Mouse (Mus musculus): ENCODE measurements around the gene Tmem132a. TPM values are rescaled to one million over a fixed set of nuclear protein-coding genes. Genes with fewer than 3 reads are reported as not detected.

The Tmem132a gene
- total RNA-seq, 2 experiments from 2014 or later = 0.11 to 0.70 TPM

Other genes with a start within 250 kb of the Tmem132a start
- 0.23 TPM in 1 of 2 replicates, not detected in the other for gene Vwce, start 235.7 kb downstream of the Tmem132a start, total RNA-seq (2015)
- not detected in 2 replicates for gene Vwce, start 235.7 kb downstream of the Tmem132a start, total RNA-seq (2017)
- not detected in 2 replicates for gene Pga5, start 191.9 kb downstream of the Tmem132a start, total RNA-seq (2015)
- 0.20 TPM in 1 of 2 replicates, not detected in the other for gene Pga5, start 191.9 kb downstream of the Tmem132a start, total RNA-seq (2017)
- 21.9 and 22.5 TPM in 2 replicates for gene Vps37c, start 181.2 kb downstream of the Tmem132a start, total RNA-seq (2015)
- 15.2 and 17.8 TPM in 2 replicates for gene Vps37c, start 181.2 kb downstream of the Tmem132a start, total RNA-seq (2017)
- gene Cd5, start 130.9 kb downstream of the Tmem132a start, total RNA-seq (2015) = 0.78 and 1.5 TPM in 2 replicates
- 0.57 and 0.59 TPM in 2 replicates for gene Cd5, start 130.9 kb downstream of the Tmem132a start, total RNA-seq (2017)
- gene Cd6, start 39.9 kb downstream of the Tmem132a start, total RNA-seq (2015) = 1.0 TPM in 1 of 2 replicates, not detected in the other
- gene Cd6, start 39.9 kb downstream of the Tmem132a start, total RNA-seq (2017) = 0.26 and 0.37 TPM in 2 replicates
- gene Slc15a3, start 30.2 kb downstream of the Tmem132a start, total RNA-seq (2015) = 31.4 and 31.6 TPM in 2 replicates
- 18.0 and 20.2 TPM in 2 replicates for gene Slc15a3, start 30.2 kb downstream of the Tmem132a start, total RNA-seq (2017)
- gene Tmem109, start 12.1 kb upstream of the Tmem132a start, total RNA-seq (2015) = 76.9 and 81.2 TPM in 2 replicates
- gene Tmem109, start 12.1 kb upstream of the Tmem132a start, total RNA-seq (2017) = 74.7 and 80.9 TPM in 2 replicates
- gene Prpf19, start 25.3 kb upstream of the Tmem132a start, total RNA-seq (2015) = 34.1 and 36.1 TPM in 2 replicates
- 69.0 and 76.2 TPM in 2 replicates for gene Prpf19, start 25.3 kb upstream of the Tmem132a start, total RNA-seq (2017)
- gene Zp1, start 50.7 kb upstream of the Tmem132a start, total RNA-seq (2015) = not detected in 2 replicates
- gene Zp1, start 50.7 kb upstream of the Tmem132a start, total RNA-seq (2017) = not detected in 2 replicates
- gene Ptgdr2, start 67.2 kb upstream of the Tmem132a start, total RNA-seq (2015) = 0.21 TPM in 1 of 2 replicates, not detected in the other
- gene Ptgdr2, start 67.2 kb upstream of the Tmem132a start, total RNA-seq (2017) = 0.07 and 0.20 TPM in 2 replicates
- gene Ccdc86, start 79.3 kb upstream of the Tmem132a start, total RNA-seq (2015) = 11.1 and 11.3 TPM in 2 replicates
- 10.8 and 16.7 TPM in 2 replicates for gene Ccdc86, start 79.3 kb upstream of the Tmem132a start, total RNA-seq (2017)
- not detected in 2 replicates for gene Ms4a10, start 104.7 kb upstream of the Tmem132a start, total RNA-seq (2015)
- not detected in 2 replicates for gene Ms4a10, start 104.7 kb upstream of the Tmem132a start, total RNA-seq (2017)
- gene Ms4a15, start 123.3 kb upstream of the Tmem132a start, total RNA-seq (2015) = not detected in 2 replicates
- not detected in 2 replicates for gene Ms4a15, start 123.3 kb upstream of the Tmem132a start, total RNA-seq (2017)
- not detected in 2 replicates for gene Ms4a18, start 148.1 kb upstream of the Tmem132a start, total RNA-seq (2015)
- gene Ms4a18, start 148.1 kb upstream of the Tmem132a start, total RNA-seq (2017) = not detected in 2 replicates
- gene Ms4a8a, start 211.2 kb upstream of the Tmem132a start, total RNA-seq (2015) = 81.1 and 96.0 TPM in 2 replicates
- 52.4 and 55.6 TPM in 2 replicates for gene Ms4a8a, start 211.2 kb upstream of the Tmem132a start, total RNA-seq (2017)